Mouse (Mus musculus) activated CD4-positive, CD25-positive, alpha-beta regulatory T cell, adult 4 months (primary cell): Measurements from ENCODE around the gene Nfs1. TPM values are rescaled to one million over a fixed set of nuclear protein-coding genes. Genes with fewer than 3 reads are reported as not detected.

Source experiments
- polyA plus RNA-seq, 2 experiments: library from polyadenylated mRNA; unstranded; fragments of 100-300 nt; shearing (Covaris generic); gene quantifications; one replicate each; pipeline ENCODE4 v1.2.1; 2017

The Nfs1 gene
- polyA plus RNA-seq, 2 experiments from 2014 or later = 40.6 to 45.9 TPM

Other genes with a start within 250 kb of the Nfs1 start
- 10 to 100 TPM; 23.1 to 34.2 TPM for gene Uqcc1, start 213.9 kb downstream of the Nfs1 start, polyA plus RNA-seq
- gene Gm15557, start 203.5 kb downstream of the Nfs1 start, polyA plus RNA-seq = not detected
- gene Gdf5, start 198.8 kb downstream of the Nfs1 start, polyA plus RNA-seq = not detected
- gene Cep250, start 187.7 kb downstream of the Nfs1 start, polyA plus RNA-seq = 10 to 100 TPM; 44.8 to 51.3 TPM
- gene 6430550D23Rik, start 136.2 kb downstream of the Nfs1 start, polyA plus RNA-seq = 1 to 10 TPM; 1.6 TPM
- 100 to 1,000 TPM; 113 to 142 TPM for gene Ergic3, start 136.1 kb downstream of the Nfs1 start, polyA plus RNA-seq
- gene Fer1l4, start 91.2 kb downstream of the Nfs1 start, polyA plus RNA-seq = not detected
- not detected for gene Spag4, start 79.0 kb downstream of the Nfs1 start, polyA plus RNA-seq
- gene Cpne1, start 32.2 kb downstream of the Nfs1 start, polyA plus RNA-seq = 10 to 100 TPM; 46.1 to 54.1 TPM
- gene Rbm12, start 32.2 kb downstream of the Nfs1 start, polyA plus RNA-seq = 10 to 100 TPM; 16.2 to 18.7 TPM
- gene Gm28036, start 17.1 kb downstream of the Nfs1 start, polyA plus RNA-seq = 1 to 10 TPM; 6.0 to 8.8 TPM
- gene Romo1, start 147 bp downstream of the Nfs1 start, polyA plus RNA-seq = 100 to 1,000 TPM; 150 to 165 TPM
- gene Rbm39, start 36.1 kb upstream of the Nfs1 start, polyA plus RNA-seq = 100 to 1,000 TPM; 578 to 629 TPM
- gene Phf20, start 52.3 kb upstream of the Nfs1 start, polyA plus RNA-seq = 10 to 100 TPM; 56.4 to 77.6 TPM
- gene Cnbd2, start 168.1 kb upstream of the Nfs1 start, polyA plus RNA-seq = 1 to 10 TPM; 3.1 to 6.4 TPM
- 1 to 10 TPM; 2.9 to 3.7 TPM for gene Scand1, start 168.5 kb upstream of the Nfs1 start, polyA plus RNA-seq